Mouse (Mus musculus) kidney, adult 9 months (tissue): ENCODE results near the gene Tbck.

Experiments used
- DNase-seq: peaks from one replicate; pipeline ENCODE4 v3.0.0; 2022

Gene Tbck

GRCm38 (mm10) chr3:132683447-132684230 is at the start of gene Tbck:
Gene Tbck, plus strand, starts transcription at chr3:132684144.
- peak; percentile 95 for DNase-seq

GRCm38 (mm10) chr3:132637080-132637479 is 46.9 kb upstream of the Tbck start:
- no peak for DNase-seq

- no peak for DNase-seq
Observed at GRCm38 (mm10) chr3:132644071-132644470, 39.9 kb upstream of the Tbck start.

- no peak for DNase-seq
Observed at GRCm38 (mm10) chr3:132646814-132647213, 37.1 kb upstream of the Tbck start.

- DNase-seq, result no peak
Observed at GRCm38 (mm10) chr3:132649368-132649767, 34.6 kb upstream of the Tbck start.

GRCm38 (mm10) chr3:132650191-132650590 is 33.8 kb upstream of the Tbck start:
- DNase-seq, result no peak

- no peak for DNase-seq
Observed at GRCm38 (mm10) chr3:132651776-132652175, 32.2 kb upstream of the Tbck start.

GRCm38 (mm10) chr3:132653959-132654358 is 30.0 kb upstream of the Tbck start:
- no peak for DNase-seq

- DNase-seq, result peak; percentile 1
Observed at GRCm38 (mm10) chr3:132655955-132656354, 28.0 kb upstream of the Tbck start.

GRCm38 (mm10) chr3:132677494-132677893 is 6.5 kb upstream of the Tbck start:
- no peak for DNase-seq

- DNase-seq, result no peak
Observed at GRCm38 (mm10) chr3:132684231-132684928, 436 bp downstream of the Tbck start, which contains the start of gene Aimp1. Gene Aimp1, minus strand, starts transcription at chr3:132684370.

GRCm38 (mm10) chr3:132701368-132701767 is 17.4 kb downstream of the Tbck start:
- DNase-seq, result peak; percentile 20

- DNase-seq, result no peak
Observed at GRCm38 (mm10) chr3:132704216-132704615, 20.3 kb downstream of the Tbck start.

- DNase-seq, result no peak
Observed at GRCm38 (mm10) chr3:132706977-132707376, 23.0 kb downstream of the Tbck start.

GRCm38 (mm10) chr3:132713913-132714312 is 30.0 kb downstream of the Tbck start:
- DNase-seq, result peak; percentile 30

GRCm38 (mm10) chr3:132717316-132717715 is 33.4 kb downstream of the Tbck start:
- DNase-seq, result no peak

- DNase-seq, result peak; percentile 16
Observed at GRCm38 (mm10) chr3:132724326-132724725, 40.4 kb downstream of the Tbck start.

GRCm38 (mm10) chr3:132744287-132745146 is 60.6 kb downstream of the Tbck start:
- peak; percentile 19 for DNase-seq

GRCm38 (mm10) chr3:132747036-132747435 is 63.1 kb downstream of the Tbck start:
- DNase-seq, result peak; percentile 72

- DNase-seq, result no peak
Observed at GRCm38 (mm10) chr3:132747766-132748165, 63.8 kb downstream of the Tbck start.

- no peak for DNase-seq
Observed at GRCm38 (mm10) chr3:132748750-132749149, 64.8 kb downstream of the Tbck start.

GRCm38 (mm10) chr3:132752772-132753171 is 68.8 kb downstream of the Tbck start:
- no peak for DNase-seq

GRCm38 (mm10) chr3:132756274-132756673 is 72.3 kb downstream of the Tbck start:
- DNase-seq, result no peak
